Mouse (Mus musculus) embryonic fibroblast, embryonic 13.5 days (primary cell): ENCODE data around the gene Ankzf1. TPM values are rescaled to one million over a fixed set of nuclear protein-coding genes. Genes with fewer than 3 reads are reported as not detected.

Source experiments
- H3K27ac ChIP-seq: 2 replicates; pipeline ENCODE4 v1.5.1; 2012; ENCODE audit warnings: low read length, control low read depth, inconsistent platforms; ENCODE audit not compliant: insufficient read depth
- H3K4me1 ChIP-seq: 2 replicates; pipeline ENCODE4 v1.6.1; 2011; ENCODE audit warnings: low read length; ENCODE audit not compliant: control insufficient read depth, insufficient read depth
- H3K4me3 ChIP-seq: 2 replicates; pipeline ENCODE4 v1.5.1; 2011; ENCODE audit warnings: mild to moderate bottlenecking, control low read depth, low read length; ENCODE audit not compliant: insufficient read depth
- CTCF ChIP-seq: IDR thresholded peaks from 2 replicates; pipeline ENCODE4 v1.5.1; 2011; ENCODE audit warnings: mild to moderate bottlenecking, control low read depth, low read length, moderate library complexity, borderline replicate concordance; ENCODE audit not compliant: insufficient read depth
- POLR2A ChIP-seq: IDR thresholded peaks from 2 replicates; pipeline ENCODE4 v1.6.1; 2011; ENCODE audit warnings: low read depth, mild to moderate bottlenecking, control low read depth, low read length, moderate library complexity
- polyA plus RNA-seq: library from polyadenylated mRNA; stranded (reverse); fragments of >200 nt; gene quantifications from 2 replicates; pipeline ENCODE4 v1.2.4, GENCODE M21; 2011; ENCODE audit warnings: low read depth; ENCODE audit not compliant: missing spikeins, insufficient read length

Ankzf1 gene
- polyA plus RNA-seq, 1 experiment: 15.6 TPM

GRCm38 (mm10) chr1:75219531-75219930 lies 27.6 kb downstream of the Ankzf1 start, which contains the start of gene Tuba4a:
Gene Tuba4a (minus strand): TSS chr1:75219865.
- no peak for TF ChIP-seq POLR2A
- TF ChIP-seq CTCF: no peak
- Histone ChIP-seq H3K27ac (no peak within 1 kb of the TSS), H3K4me3 (peak within 1 kb of the TSS; percentile 57), H3K4me1 (peaks cover 4% of the 10 kb centered on the region; the same call in 1 of the 2 replicates)

GRCm38 (mm10) chr1:75221538-75221937 lies 29.6 kb downstream of the Ankzf1 start:
- H3K4me1 ChIP-seq: peaks cover 4% of the 10 kb centered on the region; the same call in 1 of the 2 replicates
- no peak for TF ChIP-seq CTCF
- no peak overlapping the region for H3K4me3 ChIP-seq
- no peak overlapping the region for H3K27ac ChIP-seq

GRCm38 (mm10) chr1:75222926-75223325 lies 31.0 kb downstream of the Ankzf1 start:
- no peak overlapping the region for H3K4me3 ChIP-seq
- TF ChIP-seq POLR2A: no peak
- no peak overlapping the region for H3K27ac ChIP-seq
- peaks cover 4% of the 10 kb centered on the region; the same call in 1 of the 2 replicates for H3K4me1 ChIP-seq

- Histone ChIP-seq H3K27ac (no peak overlapping the region), H3K4me1 (peaks cover 4% of the 10 kb centered on the region; the same call in 1 of the 2 replicates), H3K4me3 (no peak overlapping the region)
- TF ChIP-seq POLR2A (no peak), CTCF (no peak)
Measured at GRCm38 (mm10) chr1:75223532-75223931, 31.6 kb downstream of the Ankzf1 start.

- Histone ChIP-seq H3K27ac (no peak overlapping the region), H3K4me3 (no peak overlapping the region), H3K4me1 (peaks cover 4% of the 10 kb centered on the region; the same call in 1 of the 2 replicates)
- TF ChIP-seq CTCF: no peak
- TF ChIP-seq POLR2A: no peak
Measured at GRCm38 (mm10) chr1:75225473-75225872, 33.5 kb downstream of the Ankzf1 start.

- Histone ChIP-seq H3K4me3 (no peak overlapping the region), H3K27ac (no peak overlapping the region), H3K4me1 (peaks cover 4% of the 10 kb centered on the region; the same call in 1 of the 2 replicates)
- TF ChIP-seq CTCF: no peak
- TF ChIP-seq POLR2A: no peak
Measured at GRCm38 (mm10) chr1:75226138-75226537, 34.2 kb downstream of the Ankzf1 start.

- Histone ChIP-seq H3K27ac (no peak overlapping the region), H3K4me1 (no peaks in the 10 kb centered on the region; the same call in 1 of the 2 replicates), H3K4me3 (no peak overlapping the region)
- TF ChIP-seq CTCF: no peak
- TF ChIP-seq POLR2A: no peak
Measured at GRCm38 (mm10) chr1:75227653-75228052, 35.7 kb downstream of the Ankzf1 start.

- no peaks in the 10 kb centered on the region; the same call in 1 of the 2 replicates for H3K4me1 ChIP-seq
Measured at GRCm38 (mm10) chr1:75229158-75229557, 37.2 kb downstream of the Ankzf1 start.

GRCm38 (mm10) chr1:75230335-75230994 lies 38.5 kb downstream of the Ankzf1 start:
- Histone ChIP-seq H3K27ac (no peak overlapping the region), H3K4me3 (no peak overlapping the region), H3K4me1 (peaks cover 2% of the 10 kb centered on the region; the same call in 1 of the 2 replicates)
- TF ChIP-seq POLR2A (no peak), CTCF (no peak)

More at GRCm38 (mm10) chr1:75229158-75229557, 37.2 kb downstream of the Ankzf1 start:
- H3K4me3 ChIP-seq: no peak overlapping the region
- TF ChIP-seq POLR2A: no peak
- TF ChIP-seq CTCF: no peak
- H3K27ac ChIP-seq: no peak overlapping the region

- H3K27ac ChIP-seq: no peak overlapping the region
- H3K4me1 ChIP-seq: peaks cover 2% of the 10 kb centered on the region; the same call in 1 of the 2 replicates
- H3K4me3 ChIP-seq: no peak overlapping the region
- TF ChIP-seq POLR2A (no peak), CTCF (no peak)
Measured at GRCm38 (mm10) chr1:75231224-75231623, 39.3 kb downstream of the Ankzf1 start.
